Mouse (Mus musculus): Measurements from ENCODE around the gene Lrrc4b. TPM values are rescaled to one million over a fixed set of nuclear protein-coding genes. Genes with fewer than 3 reads are reported as not detected.
A peak's percentile ranks its signal among the peaks of the same experiment; 100 is the strongest.

Gene Lrrc4b
- polyA plus RNA-seq, 1 experiment from 2014 or later: 11.4 TPM

- Histone ChIP-seq H3K4me3 (ENCODE audit: low read depth, low read length) (no peak overlapping the region), H3K4me2 (replicated peaks; ENCODE audit: low read depth, low read length) (no peak overlapping the region)
- 89% methylated on average over 16 of the region's 16 CpGs for WGBS
These were observed 41.2 kb downstream of the Lrrc4b start for GRCm38 (mm10) chr7:44469677-44470675.

GRCm38 (mm10) chr7:44470696-44471612, 42.1 kb downstream of the Lrrc4b start:
- H3K4me1 ChIP-seq (replicated peaks; ENCODE audit: control insufficient read depth, insufficient read depth, low read length): peaks cover 14% of the 10 kb centered on the region
- H3K27ac ChIP-seq (ENCODE audit: low read depth, low read length): no peak overlapping the region
- no peak for DNase-seq (ENCODE audit: low spot score)

More at GRCm38 (mm10) chr7:44469677-44470675, 41.2 kb downstream of the Lrrc4b start:
- H3K36me3 ChIP-seq (ENCODE audit: control insufficient read depth, insufficient read depth, low read length): no peaks in the 10 kb centered on the region
- DNase-seq (ENCODE audit: low spot score) (no peak), ATAC-seq (ENCODE audit: low FRiP score) (no peak)
- peaks cover 14% of the 10 kb centered on the region for H3K4me1 ChIP-seq (replicated peaks; ENCODE audit: control insufficient read depth, insufficient read depth, low read length)
- no peaks in the 10 kb centered on the region for H3K27me3 ChIP-seq (ENCODE audit: control insufficient read depth, insufficient read depth, low read length)
- H3K9me3 ChIP-seq (ENCODE audit: control insufficient read depth, low read length): no peaks in the 10 kb centered on the region
- H3K9ac ChIP-seq (ENCODE audit: low read depth, low read length): no peak overlapping the region
- H3K27ac ChIP-seq (ENCODE audit: low read depth, low read length): 0 out of 2 replicates have a peak overlapping the region, but pooled peaks have one; percentile 21

GRCm38 (mm10) chr7:44471880-44472557, 43.2 kb downstream of the Lrrc4b start:
- Histone ChIP-seq H3K4me3 (ENCODE audit: low read depth, low read length) (no peak overlapping the region), H3K9me3 (ENCODE audit: control insufficient read depth, low read length) (no peaks in the 10 kb centered on the region), H3K27me3 (ENCODE audit: control insufficient read depth, insufficient read depth, low read length) (no peaks in the 10 kb centered on the region), H3K9ac (ENCODE audit: low read depth, low read length) (no peak overlapping the region), H3K4me1 (replicated peaks; ENCODE audit: control insufficient read depth, insufficient read depth, low read length) (peaks cover 14% of the 10 kb centered on the region), H3K27ac (ENCODE audit: low read depth, low read length) (no peak overlapping the region), H3K4me2 (replicated peaks; ENCODE audit: low read depth, low read length) (no peak overlapping the region), H3K36me3 (ENCODE audit: control insufficient read depth, insufficient read depth, low read length) (no peaks in the 10 kb centered on the region)
- 55% methylated on average over 6 of the region's 6 CpGs for WGBS
- DNase-seq (ENCODE audit: low spot score): no peak
- no peak for ATAC-seq (ENCODE audit: low FRiP score)

More at GRCm38 (mm10) chr7:44470696-44471612, 42.1 kb downstream of the Lrrc4b start:
- Histone ChIP-seq H3K4me2 (replicated peaks; ENCODE audit: low read depth, low read length) (no peak overlapping the region), H3K36me3 (ENCODE audit: control insufficient read depth, insufficient read depth, low read length) (no peaks in the 10 kb centered on the region), H3K4me3 (ENCODE audit: low read depth, low read length) (no peak overlapping the region), H3K27me3 (ENCODE audit: control insufficient read depth, insufficient read depth, low read length) (no peaks in the 10 kb centered on the region), H3K9ac (ENCODE audit: low read depth, low read length) (no peak overlapping the region), H3K9me3 (ENCODE audit: control insufficient read depth, low read length) (no peaks in the 10 kb centered on the region)
- WGBS: 84% methylated on average over 16 of the region's 16 CpGs
- no peak for ATAC-seq (ENCODE audit: low FRiP score)

- H3K27me3 ChIP-seq (ENCODE audit: control insufficient read depth, insufficient read depth, low read length): no peaks in the 10 kb centered on the region
- no peak for ATAC-seq (ENCODE audit: low FRiP score)
- H3K9ac ChIP-seq (ENCODE audit: low read depth, low read length): no peak overlapping the region
- H3K4me2 ChIP-seq (replicated peaks; ENCODE audit: low read depth, low read length): no peak overlapping the region
- H3K4me1 ChIP-seq (replicated peaks; ENCODE audit: control insufficient read depth, insufficient read depth, low read length): peaks cover 14% of the 10 kb centered on the region
- H3K9me3 ChIP-seq (ENCODE audit: control insufficient read depth, low read length): no peaks in the 10 kb centered on the region
- no peak overlapping the region for H3K27ac ChIP-seq (ENCODE audit: low read depth, low read length)
- no peaks in the 10 kb centered on the region for H3K36me3 ChIP-seq (ENCODE audit: control insufficient read depth, insufficient read depth, low read length)
- 63% methylated on average over 1 of the region's 1 CpGs for WGBS
- no peak overlapping the region for H3K4me3 ChIP-seq (ENCODE audit: low read depth, low read length)
- no peak for DNase-seq (ENCODE audit: low spot score)
These were observed 43.7 kb downstream of the Lrrc4b start for GRCm38 (mm10) chr7:44472558-44472885.

GRCm38 (mm10) chr7:44472961-44473646, 44.3 kb downstream of the Lrrc4b start:
- Histone ChIP-seq H3K9me3 (ENCODE audit: control insufficient read depth, low read length) (no peaks in the 10 kb centered on the region), H3K27ac (ENCODE audit: low read depth, low read length) (no peak overlapping the region), H3K4me3 (ENCODE audit: low read depth, low read length) (no peak overlapping the region; the same call in 1 of the 2 replicates), H3K9ac (ENCODE audit: low read depth, low read length) (0 out of 2 replicates have a peak overlapping the region, but pooled peaks have one; percentile 23), H3K4me1 (replicated peaks; ENCODE audit: control insufficient read depth, insufficient read depth, low read length) (peaks cover 14% of the 10 kb centered on the region), H3K27me3 (ENCODE audit: control insufficient read depth, insufficient read depth, low read length) (no peaks in the 10 kb centered on the region; the same call in 1 of the 2 replicates), H3K36me3 (ENCODE audit: control insufficient read depth, insufficient read depth, low read length) (no peaks in the 10 kb centered on the region), H3K4me2 (replicated peaks; ENCODE audit: low read depth, low read length) (no peak overlapping the region)
- ATAC-seq (ENCODE audit: low FRiP score) (0 out of 2 replicates have a peak, but pooled peaks have one; percentile 0), DNase-seq (ENCODE audit: low spot score) (no peak)
- 65% methylated on average over 9 of the region's 9 CpGs for WGBS

DNA sequence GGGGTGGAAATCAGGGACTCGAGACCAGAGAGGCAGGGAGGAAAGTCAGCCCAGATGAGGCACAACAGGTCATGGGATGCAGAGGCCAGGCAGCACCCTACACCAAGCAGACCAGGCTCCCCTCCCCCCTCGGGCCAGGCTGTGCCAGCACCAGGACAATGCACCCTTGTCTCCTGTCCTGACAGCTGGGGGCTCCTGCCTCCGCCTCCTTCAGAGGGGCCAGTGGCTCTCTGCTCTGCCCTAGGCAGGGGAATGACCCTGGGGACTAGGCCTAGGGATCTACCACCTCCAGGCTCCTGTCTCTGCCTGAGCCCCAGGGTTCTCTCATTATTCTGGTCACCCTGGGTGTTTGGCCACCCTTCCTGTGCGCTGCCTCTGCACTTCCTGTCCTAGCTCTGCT, 45.6 kb downstream of the Lrrc4b start:
- H3K9me3 ChIP-seq (ENCODE audit: control insufficient read depth, low read length): no peaks in the 10 kb centered on the region
- H3K27me3 ChIP-seq (ENCODE audit: control insufficient read depth, insufficient read depth, low read length): no peaks in the 10 kb centered on the region; the same call in 1 of the 2 replicates
- H3K4me2 ChIP-seq (replicated peaks; ENCODE audit: low read depth, low read length): no peak overlapping the region

DNA sequence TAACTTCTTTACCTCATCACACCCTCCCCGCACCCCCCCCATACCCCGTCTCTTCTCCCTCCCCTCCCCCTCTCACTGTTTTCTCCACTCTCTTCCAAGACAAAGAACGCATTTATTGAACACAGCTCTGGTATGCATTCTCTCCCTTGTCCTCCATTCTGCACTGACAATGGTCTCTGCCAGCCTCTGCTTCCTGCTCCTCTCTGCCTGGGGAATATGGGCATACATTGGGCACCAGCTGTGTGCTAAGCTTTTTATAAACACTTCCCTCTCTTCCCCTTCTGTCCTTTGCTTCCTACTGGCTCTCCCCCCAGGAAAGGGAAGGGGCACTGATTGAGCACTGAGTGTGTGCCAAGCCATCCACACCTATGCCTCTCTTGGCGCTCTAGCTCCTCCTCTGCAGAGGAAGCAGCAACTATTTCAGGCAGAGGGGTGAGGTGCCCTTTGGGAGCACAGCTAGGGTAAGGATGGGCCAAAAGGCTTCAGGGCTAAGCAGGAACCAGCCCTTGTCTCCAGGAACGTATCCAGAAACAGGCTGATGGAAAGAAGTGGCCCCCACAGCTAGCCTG, 46.3 kb downstream of the Lrrc4b start:
- H3K4me2 ChIP-seq (replicated peaks; ENCODE audit: low read depth, low read length): no peak overlapping the region
- no peaks in the 10 kb centered on the region for H3K9me3 ChIP-seq (ENCODE audit: control insufficient read depth, low read length)
- H3K27ac ChIP-seq (ENCODE audit: low read depth, low read length): peak overlapping the region; percentile 58; the same call in 1 of the 2 replicates
- H3K27me3 ChIP-seq (ENCODE audit: control insufficient read depth, insufficient read depth, low read length): no peaks in the 10 kb centered on the region; the same call in 1 of the 2 replicates
- no peak overlapping the region for H3K9ac ChIP-seq (ENCODE audit: low read depth, low read length)
- H3K36me3 ChIP-seq (ENCODE audit: control insufficient read depth, insufficient read depth, low read length): no peaks in the 10 kb centered on the region
- H3K4me1 ChIP-seq (replicated peaks; ENCODE audit: control insufficient read depth, insufficient read depth, low read length): peaks cover 8% of the 10 kb centered on the region
- 26% methylated on average over 5 of the region's 5 CpGs for WGBS
- peak; percentile 18; the same call in 1 of the 2 replicates for ATAC-seq (ENCODE audit: low FRiP score)
- no peak overlapping the region for H3K4me3 ChIP-seq (ENCODE audit: low read depth, low read length)
- DNase-seq (ENCODE audit: low spot score): no peak

More for the DNA sequence above, 45.6 kb downstream of the Lrrc4b start:
- peak; percentile 68 for DNase-seq (ENCODE audit: low spot score)
- WGBS: 13% methylated on average over 4 of the region's 4 CpGs
- H3K9ac ChIP-seq (ENCODE audit: low read depth, low read length): peak overlapping the region; percentile 41; the same call in 1 of the 2 replicates
- H3K4me3 ChIP-seq (ENCODE audit: low read depth, low read length): no peak overlapping the region
- H3K4me1 ChIP-seq (replicated peaks; ENCODE audit: control insufficient read depth, insufficient read depth, low read length): peaks cover 8% of the 10 kb centered on the region
- peak overlapping the region; percentile 58 for H3K27ac ChIP-seq (ENCODE audit: low read depth, low read length)
- no peaks in the 10 kb centered on the region for H3K36me3 ChIP-seq (ENCODE audit: control insufficient read depth, insufficient read depth, low read length)
- peak; percentile 82 for ATAC-seq (ENCODE audit: low FRiP score)
